Mouse (Mus musculus) spleen, postnatal 14 days (tissue): ENCODE measurements around the gene Tmem140.

Source experiments
- DNase-seq, 2 experiments: peaks; one replicate each; pipeline ENCODE4 v3.0.0; 2021 to 2022; ENCODE audit warnings: low spot score in 2 of 2

Gene Tmem140

GRCm38 (mm10) chr6:34907696-34908260 is 44.8 kb downstream of the Tmem140 start:
- peak in 1 of 2 experiments; percentile 13 for DNase-seq

- no peak for DNase-seq
Measured at GRCm38 (mm10) chr6:34909631-34910345, 46.8 kb downstream of the Tmem140 start.

GRCm38 (mm10) chr6:34910371-34911219 is 47.6 kb downstream of the Tmem140 start, which contains the start of gene Wdr91:
Gene Wdr91, minus strand, starts transcription at chr6:34910876.
- DNase-seq, result peak; percentile 95

GRCm38 (mm10) chr6:34913341-34914040 is 50.5 kb downstream of the Tmem140 start:
- DNase-seq, result no peak

GRCm38 (mm10) chr6:34914462-34914861 is 51.5 kb downstream of the Tmem140 start:
- DNase-seq, result no peak

GRCm38 (mm10) chr6:34919146-34919545 is 56.2 kb downstream of the Tmem140 start:
- no peak for DNase-seq

GRCm38 (mm10) chr6:34919956-34920355 is 57.0 kb downstream of the Tmem140 start, which contains the start of gene Stra8:
Gene Stra8, plus strand, starts transcription at chr6:34920163.
- DNase-seq, result no peak

DNA sequence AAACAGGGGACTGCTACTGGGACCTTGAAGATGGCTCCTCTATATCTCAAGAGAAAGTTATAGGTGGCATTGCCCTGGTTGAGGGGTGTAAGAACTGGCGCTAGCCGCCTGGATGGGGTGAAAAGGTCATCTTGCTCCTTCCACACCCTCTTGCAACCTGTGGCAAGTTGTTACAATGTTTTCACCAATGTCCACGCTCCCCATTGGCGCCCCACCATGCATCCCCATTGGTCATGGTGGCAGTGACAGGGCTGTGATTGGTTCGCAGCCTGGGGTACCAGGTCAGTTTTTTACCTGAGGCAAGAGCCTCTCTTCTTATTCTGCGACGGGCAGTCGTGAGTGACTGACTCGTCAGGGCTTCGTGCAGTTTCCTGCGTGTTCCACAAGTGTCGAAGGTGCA is 57.7 kb downstream of the Tmem140 start:
- no peak for DNase-seq

- peak in 1 of 2 experiments; percentile 35 for DNase-seq
Measured at GRCm38 (mm10) chr6:34921941-34922340, 59.0 kb downstream of the Tmem140 start.
